Mouse (Mus musculus): ENCODE measurements around the gene Dffb. TPM values are rescaled to one million over a fixed set of nuclear protein-coding genes. Genes with fewer than 3 reads are reported as not detected.

Gene Dffb
- polyA plus RNA-seq (2014; fragmentation: Illumina TruSeq; extraction: RNeasy Lipid Tissue Mini Kit (QIAGEN cat#74804)): 2.5 TPM

DNA sequence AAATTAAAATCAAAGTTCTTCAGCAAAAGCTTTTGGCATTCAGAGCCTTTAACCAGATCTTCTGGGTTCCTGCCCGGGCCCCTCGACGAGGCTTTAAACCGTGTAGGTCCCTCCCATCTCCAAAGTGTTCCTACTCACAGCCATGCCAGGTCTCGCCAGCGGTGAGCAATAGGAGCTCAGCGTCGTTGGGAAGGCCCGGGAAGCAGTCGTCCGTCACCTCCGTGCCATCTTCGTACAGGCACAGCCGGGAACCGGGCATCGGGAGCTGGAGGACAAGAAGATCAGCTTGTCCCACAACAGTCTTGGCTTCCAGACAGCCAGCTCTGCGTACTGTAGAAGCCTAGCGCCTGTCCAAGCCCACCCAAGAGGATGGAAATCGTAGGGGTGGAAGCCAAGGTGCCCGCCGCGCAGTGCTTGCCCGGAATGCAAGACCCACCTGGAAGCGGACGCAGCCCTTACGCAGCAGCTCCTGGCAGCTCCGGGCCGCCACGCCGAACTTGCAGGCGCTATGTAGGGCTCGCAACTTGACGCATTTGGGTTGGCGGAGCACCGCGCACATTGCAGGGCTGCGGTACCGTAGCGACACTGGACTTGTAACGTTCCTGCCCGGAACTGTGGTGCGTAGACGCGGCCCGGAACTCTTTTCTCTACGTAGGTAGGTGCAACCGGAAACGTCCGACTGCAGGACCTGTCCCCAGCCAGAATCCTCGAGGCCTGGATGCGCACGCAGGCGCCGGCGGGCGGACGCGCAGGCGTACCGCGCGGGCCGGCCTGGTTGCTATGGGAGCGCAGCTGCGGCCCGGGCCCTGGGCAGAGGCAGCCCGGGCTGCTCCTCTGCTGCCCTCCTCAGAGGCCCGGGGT, at the start of gene Dffb, which contains the start of gene Cep104:
TSS of gene Dffb (minus strand) at position 696 of the 861 bp plus-strand sequence.
TSS of gene Cep104 (plus strand) at position 764 of the 861 bp plus-strand sequence.

DNA sequence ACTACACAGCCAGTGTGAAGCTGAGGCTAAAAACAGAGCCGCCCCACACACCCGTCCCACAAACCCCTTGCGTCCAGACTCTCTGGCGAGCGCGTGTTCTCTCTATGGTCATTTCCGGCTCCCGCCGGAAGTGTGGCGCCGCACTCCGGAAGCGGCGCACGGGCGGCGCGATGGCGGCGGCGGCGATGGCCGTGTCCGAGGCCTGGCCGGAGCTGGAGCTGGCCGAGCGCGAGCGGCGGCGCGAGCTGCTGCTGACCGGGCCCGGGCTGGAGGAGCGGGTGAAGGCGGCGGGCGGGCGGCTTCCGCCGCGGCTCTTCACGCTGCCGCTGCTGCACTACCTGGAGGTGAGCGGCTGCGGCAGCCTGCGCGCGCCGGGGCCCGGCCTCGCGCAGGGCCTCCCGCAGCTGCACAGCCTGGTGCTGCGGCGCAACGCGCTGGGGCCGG, 36.7 kb upstream of the Dffb start, which contains the start of gene Lrrc47:
TSS of gene Lrrc47 (plus strand) at position 86 of the 444 bp plus-strand sequence.

DNA sequence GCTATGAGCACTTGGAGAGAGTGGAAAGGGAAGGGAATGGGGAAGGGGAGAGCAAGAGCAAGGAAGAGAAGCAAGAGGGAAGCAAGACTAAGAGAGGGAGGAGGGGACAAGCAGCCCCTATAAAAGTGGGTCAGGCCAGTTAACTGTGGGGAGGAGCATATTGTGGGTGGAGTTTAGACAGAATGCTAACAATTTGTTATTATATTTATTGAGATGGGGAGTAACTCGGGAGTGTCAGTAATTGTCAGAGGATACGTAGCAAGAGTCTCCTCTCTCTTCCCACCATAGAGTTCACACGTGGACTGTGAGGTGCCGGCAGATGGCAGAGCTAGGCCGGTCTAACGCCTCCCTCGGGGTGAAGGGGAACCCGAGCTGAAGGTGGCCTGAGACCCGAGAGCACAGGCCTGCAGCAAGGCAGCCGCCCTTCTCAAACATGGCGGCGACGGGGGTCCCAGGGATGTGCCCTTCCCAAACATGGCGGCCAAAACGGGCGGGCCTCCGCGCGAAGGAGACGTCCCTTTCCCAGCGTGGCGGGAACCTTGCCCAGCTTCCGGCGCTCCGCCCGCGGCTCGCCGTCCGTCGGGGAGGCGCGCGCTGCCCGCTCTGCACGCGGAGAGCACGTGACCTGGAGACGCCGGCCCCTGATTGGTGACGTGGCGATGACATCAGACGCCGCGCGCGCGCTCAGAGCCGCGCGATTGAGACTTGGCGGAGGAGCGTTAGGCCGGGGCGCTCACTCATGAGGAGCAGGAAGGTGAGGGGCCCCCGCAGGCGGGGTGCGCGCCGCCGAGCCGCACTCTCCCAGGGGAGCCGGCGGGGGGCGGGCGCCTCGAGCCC, 18.1 kb downstream of the Dffb start, which contains the start of gene A430005L14Rik:
TSS of gene A430005L14Rik (plus strand) at position 669 of the 837 bp plus-strand sequence.

Other genes with a start within 250 kb of the Dffb start
- 16.6 TPM for gene A430005L14Rik, start 17.9 kb downstream of the Dffb start, polyA plus RNA-seq (2014; fragmentation: Illumina TruSeq; extraction: RNeasy Lipid Tissue Mini Kit (QIAGEN cat#74804))
- gene Cep104, start 68 bp upstream of the Dffb start, polyA plus RNA-seq (2014; fragmentation: Illumina TruSeq; extraction: RNeasy Lipid Tissue Mini Kit (QIAGEN cat#74804)): 15.9 TPM
- 24.9 TPM for gene Lrrc47, start 36.6 kb upstream of the Dffb start, polyA plus RNA-seq (2014; fragmentation: Illumina TruSeq; extraction: RNeasy Lipid Tissue Mini Kit (QIAGEN cat#74804))
- gene Smim1, start 51.1 kb upstream of the Dffb start, polyA plus RNA-seq (2014; fragmentation: Illumina TruSeq; extraction: RNeasy Lipid Tissue Mini Kit (QIAGEN cat#74804)): 0.40 TPM
- not detected for gene Ccdc27, start 67.6 kb upstream of the Dffb start, polyA plus RNA-seq (2014; fragmentation: Illumina TruSeq; extraction: RNeasy Lipid Tissue Mini Kit (QIAGEN cat#74804))
- gene Trp73, start 165.1 kb upstream of the Dffb start, polyA plus RNA-seq (2014; fragmentation: Illumina TruSeq; extraction: RNeasy Lipid Tissue Mini Kit (QIAGEN cat#74804)): 0.14 TPM
- 0.37 TPM for gene Wrap73, start 167.2 kb upstream of the Dffb start, polyA plus RNA-seq (2014; fragmentation: Illumina TruSeq; extraction: RNeasy Lipid Tissue Mini Kit (QIAGEN cat#74804))
- gene Tprgl, start 185.5 kb upstream of the Dffb start, polyA plus RNA-seq (2014; fragmentation: Illumina TruSeq; extraction: RNeasy Lipid Tissue Mini Kit (QIAGEN cat#74804)): 73.6 TPM
- 0.26 TPM for gene Megf6, start 195.6 kb upstream of the Dffb start, polyA plus RNA-seq (2014; fragmentation: Illumina TruSeq; extraction: RNeasy Lipid Tissue Mini Kit (QIAGEN cat#74804))